Mouse (Mus musculus) myocyte (in vitro differentiated cells): Measurements from ENCODE around the gene Gper1.

Source experiments
- MAX ChIP-seq: IDR thresholded peaks from one replicate; pipeline ENCODE4 v1.6.1; 2011; ENCODE audit warnings: low read depth, mild to moderate bottlenecking, control low read depth
- POLR2A ChIP-seq: IDR thresholded peaks from one replicate; pipeline ENCODE4 v1.6.1; 2011; ENCODE audit warnings: low read depth, mild to moderate bottlenecking, control low read depth, moderate library complexity; ENCODE audit not compliant: insufficient read length
- POLR2AphosphoS2 ChIP-seq: IDR thresholded peaks from one replicate; pipeline ENCODE4 v1.6.1; 2011; ENCODE audit warnings: low read depth, control low read depth; ENCODE audit not compliant: insufficient read length
- TCF12 ChIP-seq: IDR thresholded peaks from one replicate; pipeline ENCODE4 v1.6.1; 2011; ENCODE audit warnings: mild to moderate bottlenecking, control low read depth; ENCODE audit not compliant: poor library complexity, insufficient read depth, severe bottlenecking
- USF1 ChIP-seq: IDR thresholded peaks from one replicate; pipeline ENCODE4 v1.6.1; 2011; ENCODE audit warnings: low read depth, mild to moderate bottlenecking, control low read depth, moderate library complexity

- TF ChIP-seq POLR2A (peak; percentile 45), POLR2AphosphoS2 (no peak), TCF12 (no peak), MAX (no peak), USF1 (no peak)
Measured at GRCm38 (mm10) chr5:139378986-139379629, 43.8 kb upstream of the Gper1 start.
